Mouse (Mus musculus) cerebellum, adult 9-11 months (tissue): ENCODE measurements at regions not wholly inside any gene's neighbourhood (a gene's known extent, or its start where the extent isn't known, plus 50 kb on each side); places are given as distances from the start of the nearest gene placed in this dataset.
"Not testable (repeated sequence)": the region's sequence is repeated elsewhere in the genome, so short reads cannot be mapped to it uniquely, and the experiment has no call there.

Experiments
- DNase-seq: peaks from one replicate; pipeline ENCODE4 v3.0.0; 2022

- no peak for DNase-seq
These were observed 806.2 kb downstream of the Rab28 start for GRCm38 (mm10) chr5:40901742-40902141.

GRCm38 (mm10) chr5:40882886-40883285 is 825.1 kb downstream of the Rab28 start:
- no peak for DNase-seq

- no peak for DNase-seq
These were observed 830.2 kb downstream of the Rab28 start for GRCm38 (mm10) chr5:40877756-40878155.

GRCm38 (mm10) chr5:40862349-40862748 is 845.6 kb downstream of the Rab28 start:
- not testable (repeated sequence) for DNase-seq
